Mouse (Mus musculus): ENCODE measurements around the gene Actr5.

DNA sequence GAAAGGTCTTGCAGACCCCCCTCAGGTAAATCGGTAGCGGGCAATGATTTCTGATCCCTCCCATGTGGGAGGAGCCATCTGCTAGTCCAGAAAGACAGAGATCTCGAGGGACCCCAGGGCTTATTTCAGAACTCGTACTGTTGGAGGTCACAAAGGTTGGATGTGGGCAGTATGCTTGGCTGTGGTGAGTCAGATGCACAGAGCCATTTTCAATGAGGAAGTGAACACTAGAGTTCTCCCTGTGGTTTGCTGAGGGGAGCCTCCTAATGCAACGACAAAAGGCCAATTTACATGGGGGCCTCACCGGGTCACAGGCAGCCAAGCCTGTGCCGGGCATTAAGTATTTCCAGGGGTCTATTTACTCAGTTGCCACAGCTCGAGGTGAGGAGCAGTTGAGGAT is 53.3 kb downstream of the Actr5 start:
- TF ChIP-seq EP300 (optimal IDR thresholded peaks at IDR 0.05) (no peak), CTCF (IDR thresholded peaks at IDR 0.05; ENCODE audit: low read depth) (no peak)

Measured in stomach, postnatal 0 days (tissue).